Mouse (Mus musculus): ENCODE results near the gene Zc3h12c. TPM values are rescaled to one million over a fixed set of nuclear protein-coding genes. Genes with fewer than 3 reads are reported as not detected.

The Zc3h12c gene
- polyA plus RNA-seq, 1 experiment from 2014 or later = 1.2 TPM

- H3K27ac ChIP-seq (replicated peaks) = no peak overlapping the region
- no peak overlapping the region for H3K4me3 ChIP-seq (ENCODE audit: low read depth, low read length)
- H3K9me3 ChIP-seq (ENCODE audit: control insufficient read depth, low read length) = no peaks in the 10 kb centered on the region
- no peak overlapping the region for H3K9ac ChIP-seq (ENCODE audit: low read length)
- H3K36me3 ChIP-seq (ENCODE audit: control insufficient read depth, insufficient read depth, low read length) = no peaks in the 10 kb centered on the region
- TF ChIP-seq CTCF (IDR thresholded peaks at IDR 0.05; ENCODE audit: low read depth) = no peak
- no peak for TF ChIP-seq EP300 (optimal IDR thresholded peaks at IDR 0.05)
- H3K4me1 ChIP-seq (replicated peaks; ENCODE audit: control insufficient read depth, insufficient read depth) = no peaks in the 10 kb centered on the region
- H3K4me2 ChIP-seq (replicated peaks; ENCODE audit: low read depth) = no peak overlapping the region
- DNase-seq (ENCODE audit: low spot score) (no peak), ATAC-seq (ENCODE audit: low FRiP score, low TSS enrichment) (no peak)
- WGBS = 81% methylated on average over 13 of the region's 13 CpGs
- no peaks in the 10 kb centered on the region for H3K27me3 ChIP-seq (ENCODE audit: control insufficient read depth, insufficient read depth, low read length)
Observed at GRCm38 (mm10) chr9:52165076-52165705, 3.2 kb downstream of the Zc3h12c start.

GRCm38 (mm10) chr9:52160512-52160911 is 7.9 kb downstream of the Zc3h12c start:
- H3K4me2 ChIP-seq (replicated peaks; ENCODE audit: low read depth) = no peak overlapping the region
- H3K36me3 ChIP-seq (ENCODE audit: control insufficient read depth, insufficient read depth, low read length) = no peaks in the 10 kb centered on the region
- H3K9me3 ChIP-seq (ENCODE audit: control insufficient read depth, low read length) = no peaks in the 10 kb centered on the region
- H3K27me3 ChIP-seq (ENCODE audit: control insufficient read depth, insufficient read depth, low read length) = no peaks in the 10 kb centered on the region
- H3K9ac ChIP-seq (ENCODE audit: low read length) = no peak overlapping the region
- H3K27ac ChIP-seq (replicated peaks) = no peak overlapping the region
- WGBS = 100% methylated on average over 1 of the region's 1 CpGs
- no peak overlapping the region for H3K4me3 ChIP-seq (ENCODE audit: low read depth, low read length)
- DNase-seq (ENCODE audit: low spot score) (no peak), ATAC-seq (ENCODE audit: low FRiP score, low TSS enrichment) (no peak)
- no peaks in the 10 kb centered on the region for H3K4me1 ChIP-seq (replicated peaks; ENCODE audit: control insufficient read depth, insufficient read depth)
- TF ChIP-seq EP300 (optimal IDR thresholded peaks at IDR 0.05) (no peak), CTCF (IDR thresholded peaks at IDR 0.05; ENCODE audit: low read depth) (peak; percentile 42)

GRCm38 (mm10) chr9:52158561-52158960 is 9.8 kb downstream of the Zc3h12c start:
- no peak overlapping the region for H3K9ac ChIP-seq (ENCODE audit: low read length)
- TF ChIP-seq EP300 (optimal IDR thresholded peaks at IDR 0.05) (no peak), CTCF (IDR thresholded peaks at IDR 0.05; ENCODE audit: low read depth) (no peak)
- no peak overlapping the region for H3K4me3 ChIP-seq (ENCODE audit: low read depth, low read length)
- no peaks in the 10 kb centered on the region for H3K36me3 ChIP-seq (ENCODE audit: control insufficient read depth, insufficient read depth, low read length)
- no peak overlapping the region for H3K27ac ChIP-seq (replicated peaks)
- 78% methylated on average over 1 of the region's 1 CpGs for WGBS
- no peaks in the 10 kb centered on the region for H3K9me3 ChIP-seq (ENCODE audit: control insufficient read depth, low read length)
- H3K4me2 ChIP-seq (replicated peaks; ENCODE audit: low read depth) = no peak overlapping the region
- H3K4me1 ChIP-seq (replicated peaks; ENCODE audit: control insufficient read depth, insufficient read depth) = no peaks in the 10 kb centered on the region
- DNase-seq (ENCODE audit: low spot score) = no peak
- no peaks in the 10 kb centered on the region for H3K27me3 ChIP-seq (ENCODE audit: control insufficient read depth, insufficient read depth, low read length)
- no peak for ATAC-seq (ENCODE audit: low FRiP score, low TSS enrichment)

- DNase-seq (ENCODE audit: low spot score) (no peak), ATAC-seq (ENCODE audit: low FRiP score, low TSS enrichment) (no peak)
- Histone ChIP-seq H3K4me2 (replicated peaks; ENCODE audit: low read depth) (no peak overlapping the region), H3K9ac (ENCODE audit: low read length) (no peak overlapping the region), H3K9me3 (ENCODE audit: control insufficient read depth, low read length) (no peaks in the 10 kb centered on the region), H3K27me3 (ENCODE audit: control insufficient read depth, insufficient read depth, low read length) (no peaks in the 10 kb centered on the region), H3K4me1 (replicated peaks; ENCODE audit: control insufficient read depth, insufficient read depth) (no peaks in the 10 kb centered on the region), H3K4me3 (ENCODE audit: low read depth, low read length) (no peak overlapping the region), H3K27ac (replicated peaks) (no peak overlapping the region), H3K36me3 (ENCODE audit: control insufficient read depth, insufficient read depth, low read length) (no peaks in the 10 kb centered on the region)
- 91% methylated on average over 4 of the region's 4 CpGs for WGBS
- TF ChIP-seq EP300 (optimal IDR thresholded peaks at IDR 0.05) = no peak
- TF ChIP-seq CTCF (IDR thresholded peaks at IDR 0.05; ENCODE audit: low read depth) = no peak
Observed at GRCm38 (mm10) chr9:52155417-52155816, 13.0 kb downstream of the Zc3h12c start.

DNA sequence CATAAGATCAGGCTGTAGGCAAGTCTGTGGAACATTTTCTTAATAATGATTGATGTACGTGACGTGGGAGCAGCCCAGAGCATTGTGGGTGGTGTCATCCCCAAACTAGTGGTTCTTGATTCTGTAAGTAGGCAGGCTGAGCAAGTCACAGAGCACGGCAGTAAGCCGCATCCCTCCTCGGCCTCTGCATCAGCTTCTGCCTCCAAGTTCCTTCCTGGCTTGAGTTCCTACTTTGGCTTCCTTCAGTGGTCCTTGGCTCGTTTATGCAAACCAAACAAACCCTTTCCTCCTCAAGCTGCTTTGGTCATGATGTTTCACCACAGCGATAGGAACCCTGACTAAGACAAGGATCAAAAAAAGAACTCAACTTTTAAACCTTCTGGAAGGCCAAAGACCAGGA is 14.1 kb downstream of the Zc3h12c start:
- Histone ChIP-seq H3K27ac (replicated peaks) (no peak overlapping the region), H3K4me1 (replicated peaks; ENCODE audit: control insufficient read depth, insufficient read depth) (no peaks in the 10 kb centered on the region), H3K36me3 (ENCODE audit: control insufficient read depth, insufficient read depth, low read length) (no peaks in the 10 kb centered on the region), H3K4me2 (replicated peaks; ENCODE audit: low read depth) (no peak overlapping the region), H3K4me3 (ENCODE audit: low read depth, low read length) (no peak overlapping the region), H3K9ac (ENCODE audit: low read length) (no peak overlapping the region), H3K27me3 (ENCODE audit: control insufficient read depth, insufficient read depth, low read length) (no peaks in the 10 kb centered on the region), H3K9me3 (ENCODE audit: control insufficient read depth, low read length) (no peaks in the 10 kb centered on the region)
- ATAC-seq (ENCODE audit: low FRiP score, low TSS enrichment) = no peak
- no peak for DNase-seq (ENCODE audit: low spot score)
- 53% methylated on average over 7 of the region's 7 CpGs for WGBS
- TF ChIP-seq CTCF (IDR thresholded peaks at IDR 0.05; ENCODE audit: low read depth) = no peak
- TF ChIP-seq EP300 (optimal IDR thresholded peaks at IDR 0.05) = no peak

DNA sequence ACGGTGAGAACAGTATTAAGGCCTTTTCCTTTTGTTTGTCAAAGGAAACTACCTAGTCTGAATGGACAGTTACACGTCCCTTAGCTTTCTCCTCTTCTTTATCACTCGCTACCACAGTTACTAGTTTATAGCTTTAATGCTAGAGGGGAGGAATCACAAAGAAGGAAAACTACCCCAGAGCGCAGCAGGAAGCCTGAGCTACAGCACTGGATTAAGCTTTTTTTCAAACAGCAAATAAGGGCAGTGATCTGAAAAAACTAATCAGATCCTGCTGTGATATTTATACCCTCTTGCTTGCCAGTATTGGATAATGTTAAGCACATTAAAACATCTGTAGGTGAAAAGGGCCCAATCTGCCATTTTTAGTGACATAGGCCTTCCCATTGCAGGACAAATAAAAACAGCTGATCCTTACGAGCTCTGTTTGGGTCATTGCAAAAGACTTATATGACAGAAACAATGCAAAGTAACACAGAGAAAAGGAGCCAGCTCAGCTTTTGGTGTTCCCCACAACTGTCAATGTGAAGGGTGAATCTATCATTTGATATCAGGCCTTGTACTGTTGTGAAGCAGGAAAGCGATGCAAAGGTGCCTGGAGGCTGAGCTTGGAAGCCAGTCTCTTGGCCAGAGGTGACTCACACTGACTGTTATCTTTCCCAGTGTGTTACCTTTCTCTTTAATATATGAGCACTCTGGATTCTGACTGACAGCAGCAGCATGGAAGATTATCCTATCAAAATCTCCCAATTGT is 16.1 kb downstream of the Zc3h12c start:
- H3K27ac ChIP-seq (replicated peaks) = no peak overlapping the region
- H3K36me3 ChIP-seq (ENCODE audit: control insufficient read depth, insufficient read depth, low read length) = no peaks in the 10 kb centered on the region
- ATAC-seq (ENCODE audit: low FRiP score, low TSS enrichment) = no peak
- 79% methylated on average over 6 of the region's 6 CpGs for WGBS
- H3K4me2 ChIP-seq (replicated peaks; ENCODE audit: low read depth) = no peak overlapping the region
- TF ChIP-seq CTCF (IDR thresholded peaks at IDR 0.05; ENCODE audit: low read depth) = no peak
- TF ChIP-seq EP300 (optimal IDR thresholded peaks at IDR 0.05) = no peak
- H3K27me3 ChIP-seq (ENCODE audit: control insufficient read depth, insufficient read depth, low read length) = no peaks in the 10 kb centered on the region
- no peak overlapping the region for H3K4me3 ChIP-seq (ENCODE audit: low read depth, low read length)
- DNase-seq (ENCODE audit: low spot score) = no peak
- no peaks in the 10 kb centered on the region for H3K4me1 ChIP-seq (replicated peaks; ENCODE audit: control insufficient read depth, insufficient read depth)
- H3K9ac ChIP-seq (ENCODE audit: low read length) = no peak overlapping the region
- H3K9me3 ChIP-seq (ENCODE audit: control insufficient read depth, low read length) = no peaks in the 10 kb centered on the region
